Mouse (Mus musculus) MEL (cell line): ENCODE measurements around the gene Gon7. TPM values are rescaled to one million over a fixed set of nuclear protein-coding genes. Genes with fewer than 3 reads are reported as not detected.

Experiments used
- DNase-seq: peaks from one replicate; pipeline ENCODE4 v3.0.0; 2011; ENCODE audit warnings: low read depth, low spot score
- H3K27ac ChIP-seq: 2 replicates; pipeline ENCODE4 v1.5.1; 2012; ENCODE audit warnings: low read depth, mild to moderate bottlenecking, control low read depth, low read length, moderate library complexity; ENCODE audit not compliant: control insufficient read depth
- H3K27me3 ChIP-seq, 2 experiments: fragments of 150-350 bp in 1 of 2; sonication (generic) in 1 of 2; 2 replicates each; pipeline ENCODE4 v1.6.1; 2012; ENCODE audit warnings: low read length in 2 of 2, mild to moderate bottlenecking in 2 of 2, improper control_type of control experiment in 1 of 2, moderate library complexity in 1 of 2; ENCODE audit not compliant: insufficient read depth in 2 of 2, control insufficient read depth in 1 of 2
- H3K36me3 ChIP-seq, 2 experiments: 2 replicates each; pipeline ENCODE4 v1.6.1; 2012 to 2014; ENCODE audit warnings: low read length in 2 of 2, improper control_type of control experiment in 1 of 2, inconsistent platforms in 1 of 2, mild to moderate bottlenecking in 1 of 2; ENCODE audit not compliant: insufficient read depth in 2 of 2, control insufficient read depth in 1 of 2
- H3K4me1 ChIP-seq, 2 experiments: fragments of 150-350 bp in 1 of 2; sonication (generic) in 1 of 2; 2 replicates each; pipeline ENCODE4 v1.6.1; 2012; ENCODE audit warnings: low read length in 2 of 2, improper control_type of control experiment in 1 of 2, mild to moderate bottlenecking in 1 of 2; ENCODE audit not compliant: insufficient read depth in 2 of 2, control insufficient read depth in 1 of 2
- H3K4me3 ChIP-seq, 2 experiments: fragments of 150-350 bp in 1 of 2; sonication (generic) in 1 of 2; 2 replicates each; pipeline ENCODE4 v1.5.1; 2012; ENCODE audit warnings: low read depth in 2 of 2, low read length in 2 of 2, mild to moderate bottlenecking in 2 of 2, moderate library complexity in 2 of 2, control low read depth in 1 of 2, improper control_type of control experiment in 1 of 2; ENCODE audit not compliant: control insufficient read depth in 1 of 2, insufficient read depth in 1 of 2
- H3K79me2 ChIP-seq: 2 replicates; pipeline ENCODE4 v1.6.1; 2012; ENCODE audit warnings: mild to moderate bottlenecking, low read length, moderate library complexity; ENCODE audit not compliant: control insufficient read depth, poor library complexity, insufficient read depth
- H3K9ac ChIP-seq: 2 replicates; pipeline ENCODE4 v1.6.1; 2012; ENCODE audit warnings: low read depth, mild to moderate bottlenecking, control low read depth, low read length, moderate library complexity; ENCODE audit not compliant: control insufficient read depth, poor library complexity, severe bottlenecking
- H3K9me3 ChIP-seq: fragments of 150-350 bp; sonication (generic); replicated peaks from 2 replicates; pipeline ENCODE4 v1.6.1; 2012; ENCODE audit warnings: mild to moderate bottlenecking, low read length, improper control_type of control experiment, moderate library complexity; ENCODE audit not compliant: insufficient read depth
- CHD1 ChIP-seq: IDR thresholded peaks from 2 replicates; pipeline ENCODE4 v1.6.1; 2012; ENCODE audit warnings: low read depth, mild to moderate bottlenecking, inconsistent platforms, low read length, improper control_type of control experiment
- CTCF ChIP-seq, 3 experiments: IDR thresholded peaks in 2 of 3; conservative IDR thresholded peaks in 1 of 3; 2 replicates each; pipeline ENCODE4 v1.5.1; 2011 to 2012; ENCODE audit warnings: low read length in 3 of 3, low read depth in 2 of 3, mild to moderate bottlenecking in 2 of 3, improper control_type of control experiment in 1 of 3, inconsistent platforms in 1 of 3, mixed read lengths in 1 of 3, moderate library complexity in 1 of 3; ENCODE audit not compliant: control insufficient read depth in 1 of 3, insufficient read depth in 1 of 3, poor library complexity in 1 of 3, severe bottlenecking in 1 of 3
- E2F4 ChIP-seq: IDR thresholded peaks from 2 replicates; pipeline ENCODE4 v1.6.1; 2011; ENCODE audit warnings: low read depth, low read length, improper control_type of control experiment, borderline replicate concordance
- EP300 ChIP-seq, 2 experiments: IDR thresholded peaks; 2 replicates each; pipeline ENCODE4 v1.6.1; 2011; ENCODE audit warnings: improper control_type of control experiment in 2 of 2, low read length in 2 of 2, low read depth in 1 of 2, mild to moderate bottlenecking in 1 of 2
- ETS1 ChIP-seq: IDR thresholded peaks from 2 replicates; pipeline ENCODE4 v1.6.1; 2012; ENCODE audit warnings: low read depth, mild to moderate bottlenecking, inconsistent platforms, low read length, improper control_type of control experiment, moderate library complexity
- MAX ChIP-seq: IDR thresholded peaks from 2 replicates; pipeline ENCODE4 v1.6.1; 2011; ENCODE audit warnings: low read length, improper control_type of control experiment
- MEF2A ChIP-seq: IDR thresholded peaks from 2 replicates; pipeline ENCODE4 v1.6.1; 2014; ENCODE audit warnings: low read depth, mild to moderate bottlenecking, inconsistent platforms, low read length, improper control_type of control experiment; ENCODE audit not compliant: poor library complexity, insufficient replicate concordance, severe bottlenecking; ENCODE audit errors: extremely low read depth
- MXI1 ChIP-seq: IDR thresholded peaks from 2 replicates; pipeline ENCODE4 v1.6.1; 2011; ENCODE audit warnings: mild to moderate bottlenecking, low read depth, low read length, improper control_type of control experiment
- MYC ChIP-seq: IDR thresholded peaks from 2 replicates; pipeline ENCODE4 v1.6.1; 2011; ENCODE audit warnings: low read depth, mild to moderate bottlenecking, low read length, improper control_type of control experiment, moderate library complexity
- RAD21 ChIP-seq: IDR thresholded peaks from 2 replicates; pipeline ENCODE4 v1.6.1; 2011; ENCODE audit warnings: mild to moderate bottlenecking, low read depth, low read length, improper control_type of control experiment
- SMC3 ChIP-seq: IDR thresholded peaks from 2 replicates; pipeline ENCODE4 v1.6.1; 2011; ENCODE audit warnings: low read depth, low read length, improper control_type of control experiment
- UBTF ChIP-seq: IDR thresholded peaks from 2 replicates; pipeline ENCODE4 v1.6.1; 2012; ENCODE audit warnings: low read depth, mild to moderate bottlenecking, inconsistent platforms, low read length, improper control_type of control experiment, moderate library complexity, borderline replicate concordance; ENCODE audit not compliant: insufficient read depth
- ZMIZ1 ChIP-seq: IDR thresholded peaks from 2 replicates; pipeline ENCODE4 v1.6.1; 2012; ENCODE audit warnings: low read depth, mild to moderate bottlenecking, inconsistent platforms, low read length, improper control_type of control experiment, moderate library complexity
- ZNF384 ChIP-seq: IDR thresholded peaks from 2 replicates; pipeline ENCODE4 v1.6.1; 2012; ENCODE audit warnings: low read depth, mild to moderate bottlenecking, inconsistent platforms, low read length, improper control_type of control experiment
- polyA plus RNA-seq, 2 experiments: library from polyadenylated mRNA; stranded (reverse) in 1 of 2; unstranded in 1 of 2; fragments of >175 nt in 1 of 2; fragments of >200 nt in 1 of 2; gene quantifications; 2 replicates each; pipeline versions ENCODE4 v1.2.1 to v1.2.4; 2012; ENCODE audit warnings: low replicate concordance in 2 of 2, low read depth in 1 of 2; ENCODE audit not compliant: insufficient read length in 2 of 2, insufficient read depth in 1 of 2, missing spikeins in 1 of 2
- total RNA-seq: library from RNA; depleted of rRNA; stranded (reverse); fragments of 300-350 nt; gene quantifications from 2 replicates; pipeline ENCODE4 v1.2.3, GENCODE M21; 2012

Gon7 gene
- total and polyA plus RNA-seq, 3 experiments: 31.3 to 129 (median 33.0) TPM

DNA sequence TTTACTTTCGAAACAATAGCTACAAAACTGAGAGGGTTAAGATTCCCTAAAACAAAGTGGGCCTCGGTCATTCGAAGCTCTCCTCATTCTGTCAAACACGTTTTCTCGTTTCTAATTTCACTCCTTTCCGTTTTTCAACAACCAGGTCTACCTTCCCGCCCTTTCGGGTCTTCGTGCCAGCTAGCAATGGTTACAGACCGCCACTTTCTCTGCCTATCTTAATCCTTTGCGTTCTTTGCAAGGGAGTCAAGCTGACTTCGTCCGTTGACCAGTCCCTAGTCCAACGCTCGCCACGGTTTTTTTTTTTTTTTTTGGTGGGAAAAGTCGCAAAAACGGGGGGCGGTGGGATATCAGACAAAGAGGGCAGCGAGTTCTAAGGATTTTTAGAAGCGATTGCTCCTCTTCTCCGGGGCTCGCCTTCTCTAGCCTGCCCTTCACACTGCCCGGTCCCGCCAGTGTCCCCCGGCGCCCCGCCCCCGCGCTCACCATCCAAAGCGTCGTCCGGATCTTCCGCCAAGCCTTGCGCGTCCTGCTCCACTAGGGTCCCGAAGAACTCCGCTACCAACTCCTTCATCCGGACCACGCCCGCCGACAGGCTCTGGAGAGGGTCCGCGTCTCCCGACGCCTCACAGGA lies 431 bp downstream of the Gon7 start:
- peak; percentile 53 for DNase-seq
- peaks cover 4 to 33% of the 10 kb centered on the region in 2 experiments for H3K36me3 ChIP-seq
- no peaks in the 10 kb centered on the region for H3K27me3 ChIP-seq

GRCm38 (mm10) chr12:102756304-102756703 lies 1.3 kb downstream of the Gon7 start:
- Histone ChIP-seq H3K36me3 (peaks cover 2 to 33% of the 10 kb centered on the region in 2 experiments), H3K9me3 (no peaks in the 10 kb centered on the region), H3K4me3 (no peak overlapping the region), H3K4me1 (peaks cover 0 to 11% of the 10 kb centered on the region in 2 experiments; a peak in 2 of 4 replicates), H3K27me3 (no peaks in the 10 kb centered on the region), H3K27ac (no peak overlapping the region)
- DNase-seq: peak; percentile 60
- TF ChIP-seq CTCF (IDR thresholded peaks at IDR 0.05 in 2 of 3, conservative IDR thresholded peaks at IDR 0.05 in 1 of 3; ENCODE audit: control insufficient read depth in 1 of 3, insufficient read depth in 1 of 3, low read depth in 2 of 3, low read length in 3 of 3, poor library complexity in 1 of 3, severe bottlenecking in 1 of 3): peak; percentile 39 to 52 (median 50)
- no peak for TF ChIP-seq MYC
- no peak for TF ChIP-seq SMC3
- TF ChIP-seq RAD21: peak; percentile 2; the same call in 1 of the 2 replicates
- TF ChIP-seq, all 39 proteins: peak for 2
- Histone ChIP-seq H3K79me2 (peaks cover 65% of the 10 kb centered on the region), H3K9ac (no peak overlapping the region)

More for the DNA sequence above, 431 bp downstream of the Gon7 start:
- Histone ChIP-seq H3K9ac (peak overlapping the region; percentile 87), H3K4me3 (peak overlapping the region; percentile 76 to 85), H3K79me2 (peaks cover 61% of the 10 kb centered on the region), H3K9me3 (no peaks in the 10 kb centered on the region), H3K27ac (peak overlapping the region; percentile 69), H3K4me1 (peaks cover 0 to 11% of the 10 kb centered on the region in 2 experiments; a peak in 2 of 4 replicates)
- TF ChIP-seq E2F4 (no peak), EP300 (IDR thresholded peaks at IDR 0.05; ENCODE audit: low read depth in 1 of 2, low read length in 2 of 2) (no peak), UBTF (0 out of 2 replicates have a peak, but pooled peaks have one; percentile 17), ZNF384 (peak; percentile 23; the same call in 1 of the 2 replicates), ZMIZ1 (no peak), ETS1 (no peak), MAX (peak; percentile 58; the same call in 1 of the 2 replicates), CHD1 (no peak), MXI1 (no peak), MEF2A (no peak)
- TF ChIP-seq, all 39 proteins: peak for 3
